Mouse (Mus musculus) cerebellum, adult 11-12 months (tissue): ENCODE data around the gene Zfp277.
A peak's percentile ranks its signal among the peaks of the same experiment; 100 is the strongest.

Experiments
- DNase-seq: peaks from one replicate; pipeline ENCODE4 v3.0.0; 2022

Gene Zfp277

DNA sequence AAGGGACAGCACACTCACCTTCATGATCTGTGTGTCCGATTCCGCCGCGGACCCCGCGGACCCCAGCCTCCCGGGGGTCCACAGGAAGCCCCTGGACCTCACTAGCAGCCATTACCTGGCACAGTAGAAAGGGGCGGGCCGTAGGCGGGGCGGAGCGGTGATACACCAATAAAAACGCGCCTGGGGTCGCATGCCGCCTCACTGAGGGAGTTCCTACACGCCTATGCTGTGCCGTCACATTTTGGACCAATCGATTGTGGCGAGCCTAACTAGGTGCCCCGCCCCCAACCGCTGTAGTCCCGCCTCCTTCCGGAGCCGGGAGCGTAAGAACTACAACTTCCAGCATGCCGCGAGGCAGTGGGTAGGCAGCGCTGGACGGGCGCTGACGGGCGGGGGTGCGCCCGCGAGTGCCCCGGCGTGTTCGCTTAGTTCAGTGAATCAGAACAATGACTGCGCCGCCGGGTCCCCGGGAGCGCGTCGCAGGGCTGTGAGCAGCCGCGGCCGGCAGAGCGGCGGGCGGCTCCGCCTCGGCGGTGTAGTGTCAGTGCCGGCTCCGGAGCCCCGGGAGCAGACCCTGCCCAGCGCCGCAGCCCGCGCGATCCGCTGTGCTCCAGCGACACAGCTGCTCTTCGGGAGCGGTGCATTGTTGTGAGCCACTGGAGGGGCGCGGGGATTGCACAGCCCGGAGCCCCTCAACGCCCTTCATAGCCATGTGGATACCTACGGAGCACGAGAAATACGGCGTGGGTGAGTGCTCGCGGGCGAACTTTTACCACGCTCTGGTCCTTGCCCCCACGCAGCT, at the start of gene Zfp277, which contains the start of gene Dock4:
Gene Zfp277 (minus strand): TSS at position 255 of the 802 bp plus-strand sequence.
Gene Dock4 (plus strand): TSS at position 305 of the 802 bp plus-strand sequence.
- DNase-seq: peak; percentile 100

DNA sequence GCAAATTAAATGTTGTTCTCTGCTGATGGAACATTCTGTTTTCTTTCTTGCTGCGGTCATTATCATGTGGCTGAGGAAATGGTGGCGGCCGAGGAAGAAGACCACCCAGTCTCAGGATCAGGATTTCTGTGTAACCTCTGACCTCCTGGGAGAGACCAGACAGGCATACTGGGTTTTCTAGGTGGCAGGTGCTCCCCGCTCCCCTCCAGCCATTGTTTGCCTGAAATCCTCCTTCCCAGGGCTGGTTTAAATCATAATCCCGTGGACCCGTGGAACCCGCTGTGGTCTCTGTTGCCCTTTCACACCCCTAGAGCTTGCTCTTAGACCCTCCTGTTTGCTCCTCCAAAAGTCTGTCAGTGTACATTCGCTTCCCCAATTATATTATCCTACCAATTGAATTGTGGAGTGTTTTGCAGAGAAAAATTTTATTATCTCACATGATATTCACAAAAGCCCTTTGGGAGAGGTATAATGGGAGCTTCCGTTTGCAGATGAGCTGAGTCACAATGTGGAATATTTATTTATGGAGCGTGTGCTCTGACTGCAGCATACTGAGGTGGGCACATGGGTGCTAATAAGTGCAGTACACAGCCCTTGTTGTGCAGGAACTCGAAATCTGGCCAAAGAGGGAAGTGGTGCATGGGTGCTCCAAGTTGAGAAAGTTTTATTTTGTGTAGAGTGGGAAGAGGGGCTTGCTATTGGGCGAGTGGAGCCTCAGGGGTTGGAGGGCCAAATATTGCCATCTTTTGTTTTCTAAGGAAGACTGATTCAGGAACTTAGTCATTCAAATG, 40.5 kb upstream of the Zfp277 start:
- no peak for DNase-seq

DNA sequence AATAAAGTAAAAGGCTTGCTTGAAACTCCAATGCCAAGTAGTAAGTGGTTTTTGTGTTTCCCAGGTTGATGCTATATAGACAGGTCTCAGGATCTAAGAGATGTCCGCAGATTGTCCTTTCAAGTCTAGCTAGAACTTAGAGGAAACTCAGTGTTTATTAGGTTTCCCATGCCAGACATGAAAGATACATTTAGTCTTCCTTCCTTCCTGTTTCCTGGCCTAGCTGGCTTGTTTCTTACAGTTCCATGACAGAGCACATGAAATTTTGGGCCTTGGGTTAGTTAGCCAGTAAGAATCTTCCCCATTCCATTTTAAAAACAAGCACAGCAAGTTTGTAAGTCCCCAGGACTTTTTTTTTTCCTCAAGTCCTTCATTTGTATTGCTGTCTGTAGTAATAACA, 39.5 kb upstream of the Zfp277 start:
- DNase-seq: no peak

DNA sequence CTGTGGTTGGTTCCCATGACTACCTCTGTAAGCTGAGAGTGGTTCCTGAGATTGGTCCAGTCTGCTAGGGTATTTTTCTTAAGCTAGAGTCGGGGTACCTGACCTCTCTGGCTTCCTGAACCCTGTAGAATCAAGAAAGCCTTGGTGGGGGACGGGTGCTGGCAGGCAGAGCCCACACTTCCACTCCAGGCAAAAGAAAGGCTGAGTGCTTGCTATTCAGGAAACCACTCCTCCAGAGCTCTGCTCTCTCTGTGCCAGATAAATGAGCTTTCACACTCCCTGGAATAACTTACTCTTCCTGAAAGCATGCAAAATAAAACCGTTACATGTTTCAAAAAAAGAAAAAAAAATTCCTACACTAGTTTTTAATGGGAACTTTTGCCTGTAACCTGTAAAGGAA, 38.5 kb upstream of the Zfp277 start:
- DNase-seq: no peak

DNA sequence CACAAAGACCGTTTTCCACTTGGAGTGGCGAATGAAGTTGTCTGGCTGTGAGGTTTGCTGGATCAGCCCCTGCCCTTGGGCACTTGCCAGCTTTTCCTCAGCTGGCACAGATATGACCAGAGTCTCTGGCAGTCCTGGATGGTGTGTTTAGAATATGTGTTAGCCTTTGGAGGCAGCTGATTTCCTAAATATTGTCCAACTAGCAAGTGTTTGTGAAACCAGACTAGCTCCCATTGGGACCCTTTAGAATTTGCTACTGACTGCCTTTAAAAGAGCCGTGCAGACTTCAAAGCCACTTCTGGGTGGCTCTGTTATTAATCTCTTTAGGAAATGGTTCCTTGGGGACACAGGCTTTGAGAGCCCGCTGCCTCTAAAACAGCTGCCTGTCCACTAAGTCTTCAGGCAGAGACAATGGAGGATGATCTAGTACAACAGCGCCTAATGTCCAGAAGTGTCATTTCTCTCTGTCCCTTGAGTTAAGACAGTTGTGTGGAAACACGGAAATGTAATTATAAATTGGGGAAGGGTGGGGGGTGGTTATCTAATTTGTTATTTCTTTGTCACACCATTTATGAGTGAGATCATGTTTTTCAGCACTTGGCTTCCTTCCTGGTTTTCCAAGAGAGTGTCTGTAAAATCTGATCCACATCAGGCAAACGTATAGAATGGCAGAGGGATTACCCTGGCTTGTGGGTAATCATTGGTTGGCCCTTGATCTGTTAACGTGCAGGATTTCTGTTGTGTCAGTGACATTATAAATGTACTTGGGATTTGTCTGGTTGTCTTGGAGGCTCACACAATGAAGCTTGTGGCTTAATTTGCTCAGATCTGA, 32.1 kb upstream of the Zfp277 start:
- DNase-seq: no peak

DNA sequence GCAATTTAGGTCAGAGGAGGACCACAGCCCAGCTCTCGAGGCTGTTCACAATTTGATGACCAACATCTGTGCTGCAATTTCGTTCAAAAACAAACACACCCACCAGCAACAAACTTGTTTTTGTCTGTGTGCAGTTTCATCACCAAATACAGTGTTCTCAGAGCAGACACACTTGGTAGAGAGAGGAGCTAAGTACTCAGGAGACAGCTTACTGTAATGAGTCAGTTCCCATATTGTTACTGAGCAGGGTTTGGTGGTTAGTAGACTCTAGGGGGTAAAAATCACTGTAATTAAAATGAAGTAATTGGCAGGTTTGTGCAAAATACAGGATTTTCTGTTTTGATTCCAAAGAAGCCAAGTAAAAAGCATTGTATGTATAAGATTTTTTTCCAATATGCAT, 28.0 kb upstream of the Zfp277 start:
- no peak for DNase-seq

DNA sequence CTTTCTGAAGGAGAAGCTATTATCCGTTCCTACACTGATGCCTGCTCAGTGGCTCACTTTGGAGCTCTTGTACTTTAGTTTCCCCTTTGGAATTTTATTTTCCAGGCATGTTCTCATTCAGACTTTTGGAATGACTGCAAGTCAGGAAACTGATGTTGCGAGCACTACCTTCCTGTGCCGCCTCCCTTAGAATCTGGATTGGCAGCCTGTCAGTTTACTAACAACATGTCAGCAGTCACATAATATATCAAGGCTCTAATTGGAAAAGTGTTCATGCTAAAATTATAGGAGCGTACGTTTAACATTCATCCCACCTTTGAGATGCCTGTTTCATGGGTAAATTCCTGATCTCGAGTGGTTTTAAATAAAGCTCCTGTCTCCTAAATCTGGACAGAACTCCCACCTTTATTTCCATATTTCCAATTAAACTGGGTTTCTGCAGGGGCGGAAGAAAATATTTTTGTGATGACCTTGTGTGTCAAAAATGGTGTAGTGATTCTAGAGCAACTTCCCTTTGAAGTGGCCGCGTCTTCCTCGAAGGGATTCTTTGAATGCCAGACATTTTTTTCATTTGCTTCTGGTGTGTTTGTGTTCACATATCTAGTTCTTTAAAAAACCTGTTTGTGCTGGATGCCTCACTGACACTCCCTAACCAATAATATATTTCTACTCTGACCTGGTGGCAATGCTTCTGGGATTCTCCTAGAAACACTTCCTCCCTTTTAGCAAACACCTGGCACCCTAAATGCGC, 26.1 kb upstream of the Zfp277 start:
- no peak for DNase-seq

DNA sequence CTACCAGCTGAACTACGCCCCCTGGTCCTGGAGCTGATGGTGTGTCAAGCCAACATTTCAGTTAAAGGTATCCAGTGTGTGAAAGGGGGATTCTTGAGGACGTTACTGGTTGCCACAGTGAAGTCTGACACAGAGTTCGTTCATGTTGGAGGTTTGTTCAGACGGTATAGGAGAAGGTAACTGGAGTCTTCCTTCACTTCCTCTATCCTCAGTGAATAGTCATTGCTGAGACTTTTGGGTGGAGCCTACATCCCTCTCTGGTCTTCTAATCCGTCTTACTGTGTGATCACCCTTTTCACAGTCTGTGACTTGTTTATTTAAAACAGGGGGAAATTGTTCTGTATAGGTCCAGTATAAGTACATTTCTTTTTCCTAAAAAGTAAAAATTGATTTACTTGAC, 23.3 kb upstream of the Zfp277 start:
- DNase-seq: no peak

DNA sequence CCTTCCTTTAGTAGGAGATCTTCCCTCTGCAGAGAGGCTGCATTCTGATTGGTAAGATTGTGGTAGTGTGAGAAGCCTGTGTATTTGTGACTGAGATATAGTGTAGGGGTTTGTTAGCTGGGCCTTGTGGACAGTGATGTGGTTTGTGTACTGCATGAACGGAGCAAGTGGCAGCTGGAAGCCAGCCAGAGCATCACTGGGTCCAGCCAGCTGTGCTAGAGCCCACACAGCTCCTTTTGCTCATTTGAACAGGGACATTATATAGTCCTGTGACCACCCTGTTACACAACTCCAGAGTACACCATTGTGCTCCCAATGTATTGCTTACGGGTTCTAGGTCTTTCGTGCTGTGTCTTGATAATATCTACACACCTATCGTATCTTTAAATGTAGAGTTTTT, 22.5 kb upstream of the Zfp277 start:
- DNase-seq: no peak

DNA sequence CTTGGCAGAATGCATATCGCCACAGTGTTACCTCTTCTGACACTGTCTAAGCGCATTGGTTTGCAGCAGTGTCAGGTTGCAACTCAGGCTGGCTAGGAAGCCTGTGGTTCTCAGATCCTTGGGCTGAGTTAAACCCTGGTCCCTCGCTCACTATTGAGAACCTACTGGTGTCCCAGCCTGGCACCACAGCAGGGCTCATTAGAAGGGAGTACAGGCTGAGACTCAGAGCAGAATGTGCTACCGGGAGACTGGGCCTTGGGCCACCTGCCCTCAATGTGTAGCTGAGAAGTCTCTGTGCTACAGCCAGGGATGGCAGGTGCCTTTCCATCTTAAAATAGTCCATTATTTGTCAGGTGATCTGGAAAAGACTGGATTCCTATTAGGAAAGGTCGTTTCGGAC, 18.6 kb upstream of the Zfp277 start:
- peak; percentile 97 for DNase-seq

DNA sequence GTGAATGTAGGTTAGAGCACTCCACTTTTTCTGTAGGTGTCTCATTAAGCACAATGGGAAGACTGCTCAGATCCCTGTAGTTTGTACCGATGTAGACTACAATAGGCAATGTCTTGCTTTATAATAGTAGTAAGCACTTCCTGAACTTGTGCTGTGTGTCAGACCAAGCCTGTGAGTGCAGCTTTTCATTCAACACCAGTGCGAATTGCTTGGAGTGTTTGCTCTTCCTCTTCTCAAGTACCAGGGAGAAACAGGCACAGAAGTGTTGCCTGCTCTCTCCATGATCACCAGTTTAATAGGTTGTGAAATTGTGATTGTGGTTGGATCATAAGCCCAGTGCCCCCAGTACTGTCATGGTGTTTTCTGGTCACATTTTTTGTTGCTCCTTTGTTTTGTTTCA, 18.1 kb upstream of the Zfp277 start:
- DNase-seq: no peak

DNA sequence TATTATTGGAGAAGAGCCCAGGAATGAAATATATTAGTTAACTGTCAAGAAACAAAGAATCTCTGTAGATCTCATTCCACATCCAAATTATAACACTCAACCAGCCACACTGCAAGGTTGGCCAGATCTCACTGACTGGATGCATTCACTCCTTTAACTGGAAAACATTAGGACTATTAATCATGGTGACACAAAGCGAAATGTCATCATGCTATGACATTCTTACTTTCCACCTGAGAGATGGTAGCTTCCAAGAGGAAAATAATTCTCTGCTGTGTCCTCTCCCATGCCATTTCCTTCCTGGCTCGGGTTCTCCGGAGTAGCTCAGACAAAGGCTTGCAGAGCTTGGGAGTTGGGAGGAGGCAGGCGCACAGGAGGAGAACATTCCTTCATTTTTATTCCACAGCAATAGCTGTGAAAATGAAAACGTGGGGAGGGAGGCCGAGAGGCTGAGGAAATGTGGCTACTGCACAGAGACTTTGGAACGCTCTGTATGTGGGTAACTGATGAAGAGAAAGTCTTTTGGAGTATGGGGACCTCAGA, 17.1 kb upstream of the Zfp277 start:
- DNase-seq: no peak

DNA sequence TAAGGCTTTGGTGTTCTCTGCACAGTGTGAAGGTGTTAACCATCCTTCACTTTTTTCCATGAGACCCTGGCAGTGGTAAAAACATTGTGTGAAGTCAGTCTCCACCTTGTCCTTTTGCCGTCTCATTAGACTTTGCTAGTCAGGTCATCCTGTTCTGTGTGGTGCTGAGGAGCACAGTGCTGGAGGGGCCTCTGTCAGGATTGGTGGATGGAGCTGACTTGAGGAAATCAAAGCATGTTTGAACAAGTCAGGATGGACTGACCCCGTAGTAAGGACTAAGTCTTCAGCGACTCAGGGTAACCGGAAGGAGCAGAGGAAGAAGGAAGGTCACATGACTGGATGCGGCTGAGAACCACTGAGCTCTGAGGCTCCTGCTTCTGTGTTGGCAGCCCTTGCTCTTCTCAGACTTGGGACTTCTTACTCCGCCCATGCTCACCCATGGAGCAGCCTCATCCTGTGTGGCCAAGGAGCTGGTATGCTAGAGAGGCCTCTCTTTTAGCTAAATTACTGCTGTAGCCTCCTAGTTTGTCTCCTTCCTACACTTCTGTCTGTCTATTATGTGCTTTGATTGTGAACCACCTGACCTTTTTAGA, 14.1 kb upstream of the Zfp277 start:
- DNase-seq: no peak

DNA sequence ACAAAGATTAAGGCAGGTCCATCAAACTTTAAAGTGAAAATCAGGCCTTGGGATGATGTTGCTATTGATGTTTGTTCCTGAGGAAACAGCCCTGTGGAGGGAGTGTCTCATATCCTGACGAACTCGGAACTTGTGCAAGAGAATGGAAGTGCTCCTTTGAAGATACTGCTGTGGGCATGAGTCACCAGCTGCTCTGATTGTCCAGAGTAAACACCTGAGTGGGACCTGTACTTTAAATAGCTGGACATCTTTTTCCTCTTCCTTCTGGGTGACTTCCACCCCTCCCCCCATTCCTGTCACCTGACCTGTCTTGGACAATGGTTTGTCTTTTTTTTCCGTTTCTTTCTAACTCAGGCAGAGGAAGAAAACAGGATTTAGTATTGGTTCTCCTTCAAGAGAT, 13.3 kb upstream of the Zfp277 start:
- DNase-seq: no peak

DNA sequence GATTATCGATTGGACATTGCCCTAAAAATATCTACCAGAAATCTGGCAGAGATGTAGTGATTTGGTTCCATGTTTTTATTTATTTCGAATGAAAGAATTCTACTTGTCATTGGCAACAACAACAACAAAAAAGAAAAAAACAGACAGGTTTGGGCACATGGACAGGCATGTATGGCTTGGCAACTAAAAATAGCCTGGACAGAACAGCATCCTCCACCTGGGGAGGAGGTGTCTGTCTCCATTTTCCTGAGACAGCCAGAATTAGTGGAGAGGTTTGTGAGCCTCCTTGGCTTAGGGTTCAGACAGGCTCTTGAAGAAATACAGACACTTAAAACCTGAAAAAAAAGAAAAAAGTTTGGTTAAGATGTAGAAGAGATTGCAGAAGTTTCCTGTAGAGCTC, 10.8 kb upstream of the Zfp277 start:
- DNase-seq: peak; percentile 78

DNA sequence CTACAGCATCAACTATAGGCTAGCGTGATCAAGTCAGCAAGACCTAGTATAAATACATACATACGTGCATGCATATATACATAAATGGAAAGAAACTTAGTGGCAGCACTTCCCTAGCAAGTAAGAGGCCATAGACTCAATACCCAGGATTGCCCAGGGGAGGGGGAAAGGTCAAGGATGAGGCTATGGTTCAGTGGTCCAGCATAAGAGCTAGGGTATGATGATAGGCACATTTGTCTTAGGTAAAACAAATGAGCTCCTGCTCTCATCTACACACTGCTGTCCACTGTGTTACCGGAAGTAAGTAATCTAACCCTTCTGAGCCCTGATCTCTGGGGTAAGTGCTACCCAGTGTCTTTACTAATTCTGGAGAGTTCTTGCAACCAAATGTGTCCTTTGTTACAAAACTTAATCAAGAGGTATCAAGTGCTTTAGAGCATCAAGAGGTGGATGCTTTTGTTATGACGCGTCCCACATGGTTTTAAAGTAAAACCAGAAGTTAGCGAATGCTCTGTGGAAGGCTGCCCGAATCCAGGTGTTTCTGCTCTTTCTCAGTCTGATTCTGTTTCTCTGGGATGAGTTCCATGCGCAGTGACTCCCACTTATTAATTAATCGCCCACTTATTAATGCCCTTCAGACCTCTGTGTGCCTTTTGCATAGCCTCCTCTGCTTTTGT, 3.6 kb upstream of the Zfp277 start:
- DNase-seq: no peak

DNA sequence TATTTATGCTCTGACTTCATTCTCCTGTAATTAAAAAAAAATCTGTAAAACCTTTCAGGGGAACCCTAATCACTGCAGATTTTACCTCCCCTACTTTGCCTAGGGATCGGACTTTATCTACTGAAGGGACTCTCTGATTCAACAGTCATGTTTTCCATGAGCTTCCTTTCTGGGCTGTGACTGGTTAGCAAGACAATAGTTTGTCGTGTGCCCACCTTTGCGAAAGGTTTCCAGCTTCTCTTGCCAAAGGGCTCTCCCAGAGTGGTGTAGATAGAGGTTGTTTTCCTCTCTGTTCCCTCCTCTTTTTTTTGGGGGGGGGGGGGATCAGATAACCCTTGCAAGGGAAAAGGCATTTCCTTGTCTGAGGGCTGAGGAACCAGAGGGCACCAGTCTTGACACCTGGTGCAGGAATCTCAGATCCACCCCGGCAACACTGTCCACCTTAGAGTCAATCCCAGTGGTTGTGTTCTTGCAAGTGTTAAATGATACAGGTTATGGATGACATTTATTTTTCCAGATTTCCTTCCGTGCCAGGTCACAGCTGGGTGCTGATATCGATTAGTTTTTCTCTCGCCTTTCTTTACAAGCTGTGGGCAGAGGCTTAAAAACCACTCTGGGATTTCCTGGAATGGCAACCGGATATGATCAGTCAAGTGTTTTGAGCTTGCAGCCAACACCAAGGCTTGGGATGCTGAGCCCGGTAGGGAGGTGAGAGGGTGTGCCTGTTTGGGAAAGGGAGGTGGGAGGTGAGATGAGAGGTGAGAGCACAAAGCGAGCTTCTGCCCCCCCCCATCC, 2.1 kb upstream of the Zfp277 start:
- peak; percentile 57 for DNase-seq

DNA sequence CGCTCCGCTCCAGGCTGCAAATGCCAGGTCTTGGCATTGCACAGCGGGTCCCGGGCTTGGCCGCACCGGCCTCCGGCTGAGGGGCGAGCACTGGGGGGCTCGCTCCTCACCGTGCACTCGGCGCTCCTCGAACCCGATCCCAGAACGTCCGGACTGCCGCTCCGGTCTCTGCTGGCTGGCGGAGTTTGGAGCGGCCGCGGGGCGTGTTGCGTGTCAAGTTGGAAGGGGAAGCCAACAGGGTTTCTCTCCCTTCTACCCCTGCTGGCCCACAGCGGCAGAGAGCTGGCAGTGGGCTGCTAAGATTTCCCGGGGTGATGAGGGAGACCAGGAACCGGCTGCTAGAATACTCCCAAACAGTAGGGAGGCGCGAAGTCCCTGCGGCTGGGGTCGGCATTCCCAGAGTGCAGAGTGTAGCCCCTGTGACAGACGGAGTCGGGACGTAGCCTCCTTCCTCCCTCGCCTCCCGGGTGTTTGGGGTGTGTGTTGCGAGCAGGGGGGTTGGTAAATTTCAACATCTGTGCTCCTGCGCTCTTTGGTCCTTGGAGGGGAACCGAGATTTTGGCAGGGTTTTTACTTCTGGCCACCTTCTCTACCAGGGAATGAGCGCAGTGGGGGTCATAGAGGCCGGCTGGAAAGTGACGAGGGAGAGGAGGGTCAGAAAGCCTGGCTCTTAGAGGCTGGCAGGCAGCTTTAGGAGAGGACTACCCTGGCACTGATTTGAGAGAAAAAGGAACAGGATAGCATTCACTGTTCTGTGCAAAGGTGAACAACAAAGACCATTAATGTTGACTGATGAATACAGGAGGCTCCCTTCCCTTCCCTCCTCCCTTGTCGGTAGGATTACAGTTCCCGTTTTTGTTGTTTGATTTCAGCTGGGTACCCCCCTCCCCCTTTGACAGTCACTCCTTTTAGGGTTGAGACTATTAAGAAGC, 1.0 kb upstream of the Zfp277 start:
- DNase-seq: peak; percentile 82

DNA sequence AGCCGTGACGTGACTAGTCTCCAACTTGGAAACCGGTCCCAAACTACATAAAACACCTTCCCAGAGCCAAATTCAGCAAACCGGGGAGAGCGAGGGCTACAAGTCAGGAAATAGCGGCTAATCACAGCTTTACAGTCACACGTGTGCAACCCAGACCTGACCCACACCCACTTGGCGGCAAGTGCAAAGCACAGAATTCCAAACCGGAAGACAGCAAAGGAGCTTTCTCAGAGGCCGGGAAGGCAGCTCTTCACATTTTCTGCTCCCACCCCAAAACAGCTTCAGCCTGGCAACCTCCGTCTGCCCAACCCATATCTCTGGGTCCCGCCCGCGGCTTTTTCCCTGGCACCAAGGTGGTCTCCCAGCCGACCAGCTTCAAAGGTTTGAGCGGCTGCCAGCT, 496 bp downstream of the Zfp277 start:
- DNase-seq: no peak
